Mouse (Mus musculus): ENCODE data around the gene Adamts6. TPM values are rescaled to one million over a fixed set of nuclear protein-coding genes. Genes with fewer than 3 reads are reported as not detected.

Adamts6 gene
- polyA plus RNA-seq, 1 experiment = 2.4 TPM

DNA sequence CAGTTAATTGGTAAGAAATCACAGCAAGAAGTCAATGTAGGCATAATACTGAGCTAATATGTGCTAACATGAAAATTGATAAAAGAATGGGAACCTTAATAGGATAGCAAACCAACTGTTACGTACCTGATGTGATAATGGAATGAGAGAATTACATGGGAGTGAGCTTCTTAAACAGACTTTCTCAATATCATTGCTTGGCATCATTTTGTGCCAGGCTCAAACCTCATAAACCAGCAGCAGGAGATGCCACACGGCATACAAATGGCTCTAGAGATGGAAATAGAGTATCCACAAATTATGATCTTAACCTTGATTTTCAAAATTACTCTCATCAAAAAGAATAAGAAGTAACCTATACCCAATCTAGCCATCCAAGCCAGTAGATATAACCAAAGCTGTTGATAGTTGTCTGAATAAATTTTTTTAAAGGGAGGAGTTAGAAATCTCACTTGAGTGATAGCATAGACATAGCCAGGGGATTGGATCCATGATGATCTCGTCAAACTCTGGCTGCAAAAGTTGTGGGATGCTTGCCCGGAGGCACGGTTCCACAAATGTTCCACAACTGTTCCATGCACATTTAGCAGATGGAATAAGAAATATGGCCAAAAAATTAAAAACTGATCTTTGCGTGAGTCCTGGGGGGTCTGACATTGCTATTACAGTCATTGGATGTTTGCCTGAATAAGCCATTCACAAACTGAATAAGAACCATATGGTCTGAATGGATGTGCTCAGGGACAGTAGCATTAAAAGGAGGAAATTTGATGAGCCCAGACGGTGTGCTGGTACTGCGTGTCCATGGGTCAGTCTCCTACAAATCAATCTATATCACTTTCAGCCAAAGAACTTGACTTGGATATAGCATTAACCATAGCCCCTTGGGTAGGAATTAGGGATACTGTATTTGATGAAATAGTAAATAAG, 106.1 kb downstream of the Adamts6 start:
- WGBS = 93% methylated on average over 8 of the region's 8 CpGs
- 0 out of 2 replicates have a peak, but pooled peaks cover 1% of the 10 kb centered on the region for H3K36me3 ChIP-seq (ENCODE audit: control insufficient read depth, insufficient read depth, low read length)
- no peaks in the 10 kb centered on the region for H3K4me1 ChIP-seq (ENCODE audit: control insufficient read depth, insufficient read depth, insufficient read length)
- H3K27ac ChIP-seq (ENCODE audit: insufficient read depth, low read length) = no peak overlapping the region
- no peak for DNase-seq (ENCODE audit: low read depth in 1 of 2, low spot score in 2 of 2)
- H3K4me3 ChIP-seq (ENCODE audit: extremely low read depth, insufficient read depth, insufficient read length) = no peak overlapping the region
- TF ChIP-seq POLR2A (IDR thresholded peaks at IDR 0.05; ENCODE audit: low read depth, low read length) = no peak
- TF ChIP-seq CTCF (IDR thresholded peaks at IDR 0.05; ENCODE audit: extremely low read depth, insufficient read depth, insufficient read length, insufficient replicate concordance) = no peak
- no peaks in the 10 kb centered on the region for H3K27me3 ChIP-seq (ENCODE audit: control insufficient read depth, insufficient read depth, low read length)

DNA sequence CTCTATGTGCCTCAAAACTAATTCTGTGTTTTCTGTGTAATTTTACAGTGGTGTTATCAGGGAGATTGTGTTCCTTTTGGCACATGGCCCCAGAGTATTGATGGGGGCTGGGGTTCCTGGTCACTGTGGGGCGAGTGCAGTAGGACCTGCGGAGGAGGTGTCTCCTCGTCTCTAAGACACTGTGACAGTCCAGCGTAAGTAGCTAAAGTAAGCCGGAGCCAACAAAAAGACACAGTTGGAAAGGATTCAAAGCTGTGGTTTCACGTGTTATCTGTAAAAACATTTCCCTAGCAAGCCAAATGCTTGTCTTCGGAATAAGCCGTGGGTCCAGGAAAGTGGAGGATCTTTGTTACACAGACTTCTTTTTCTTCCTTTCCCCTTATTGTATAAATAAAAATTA, 110.2 kb downstream of the Adamts6 start:
- DNase-seq (ENCODE audit: low read depth in 1 of 2, low spot score in 2 of 2) = no peak
- 83% methylated on average over 8 of the region's 8 CpGs for WGBS
- no peak overlapping the region for H3K4me3 ChIP-seq (ENCODE audit: extremely low read depth, insufficient read depth, insufficient read length)
- no peaks in the 10 kb centered on the region for H3K27me3 ChIP-seq (ENCODE audit: control insufficient read depth, insufficient read depth, low read length)
- H3K36me3 ChIP-seq (ENCODE audit: control insufficient read depth, insufficient read depth, low read length) = peaks cover 3% of the 10 kb centered on the region; the same call in 1 of the 2 replicates
- TF ChIP-seq POLR2A (IDR thresholded peaks at IDR 0.05; ENCODE audit: low read depth, low read length) (no peak), CTCF (IDR thresholded peaks at IDR 0.05; ENCODE audit: extremely low read depth, insufficient read depth, insufficient read length, insufficient replicate concordance) (no peak)
- H3K4me1 ChIP-seq (ENCODE audit: control insufficient read depth, insufficient read depth, insufficient read length) = no peaks in the 10 kb centered on the region
- no peak overlapping the region for H3K27ac ChIP-seq (ENCODE audit: insufficient read depth, low read length)

DNA sequence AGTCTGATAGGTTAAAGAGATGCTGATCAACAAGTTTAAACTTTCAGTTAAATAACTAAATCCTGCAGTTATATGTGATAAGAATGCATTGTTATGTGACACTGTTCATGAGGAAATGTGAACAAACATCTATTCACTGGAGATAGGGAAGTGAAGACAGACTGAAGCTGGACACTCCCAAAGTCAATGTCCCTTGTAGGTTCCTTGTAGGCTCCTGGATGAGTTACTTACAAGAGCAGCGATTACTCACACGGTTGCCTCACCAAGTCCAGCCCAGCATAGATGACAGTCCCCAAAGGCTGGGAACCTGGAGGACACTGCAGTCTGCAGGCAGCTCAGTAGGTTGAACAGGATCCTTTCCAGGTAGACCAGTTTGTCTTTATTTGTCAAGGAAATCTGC, 145.1 kb downstream of the Adamts6 start:
- WGBS = 93% methylated on average over 2 of the region's 2 CpGs
- H3K4me1 ChIP-seq (ENCODE audit: control insufficient read depth, insufficient read depth, insufficient read length) = no peaks in the 10 kb centered on the region
- DNase-seq (ENCODE audit: low read depth in 1 of 2, low spot score in 2 of 2) = no peak
- H3K27ac ChIP-seq (ENCODE audit: insufficient read depth, low read length) = no peak overlapping the region
- no peaks in the 10 kb centered on the region for H3K36me3 ChIP-seq (ENCODE audit: control insufficient read depth, insufficient read depth, low read length)
- TF ChIP-seq POLR2A (IDR thresholded peaks at IDR 0.05; ENCODE audit: low read depth, low read length) = no peak
- TF ChIP-seq CTCF (IDR thresholded peaks at IDR 0.05; ENCODE audit: extremely low read depth, insufficient read depth, insufficient read length, insufficient replicate concordance) = no peak
- no peaks in the 10 kb centered on the region for H3K27me3 ChIP-seq (ENCODE audit: control insufficient read depth, insufficient read depth, low read length)
- no peak overlapping the region for H3K4me3 ChIP-seq (ENCODE audit: extremely low read depth, insufficient read depth, insufficient read length)

DNA sequence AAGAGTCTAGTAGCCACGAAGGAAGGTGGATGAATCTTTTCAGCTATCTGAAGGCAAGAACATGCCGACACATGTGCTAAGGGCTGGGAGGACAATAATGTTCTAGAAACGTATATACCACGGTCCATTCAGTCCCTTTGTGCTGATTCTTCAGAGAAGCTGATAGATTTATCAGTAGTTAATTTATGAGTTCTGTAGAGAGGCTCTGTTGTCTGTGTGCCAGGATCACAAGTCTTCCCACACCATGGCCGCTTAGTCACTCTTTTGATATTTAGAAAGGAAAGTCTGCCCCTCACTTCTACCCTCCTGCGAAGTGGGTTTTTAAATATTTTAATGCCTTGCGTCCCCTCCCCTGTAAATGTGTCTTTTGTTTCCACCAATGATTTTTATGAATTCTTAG, 154.9 kb downstream of the Adamts6 start:
- TF ChIP-seq POLR2A (IDR thresholded peaks at IDR 0.05; ENCODE audit: low read depth, low read length) (no peak), CTCF (IDR thresholded peaks at IDR 0.05; ENCODE audit: extremely low read depth, insufficient read depth, insufficient read length, insufficient replicate concordance) (no peak)
- Histone ChIP-seq H3K4me3 (ENCODE audit: extremely low read depth, insufficient read depth, insufficient read length) (no peak overlapping the region), H3K27me3 (ENCODE audit: control insufficient read depth, insufficient read depth, low read length) (no peaks in the 10 kb centered on the region), H3K27ac (ENCODE audit: insufficient read depth, low read length) (no peak overlapping the region), H3K36me3 (ENCODE audit: control insufficient read depth, insufficient read depth, low read length) (peaks cover 5% of the 10 kb centered on the region), H3K4me1 (ENCODE audit: control insufficient read depth, insufficient read depth, insufficient read length) (no peaks in the 10 kb centered on the region)
- WGBS = 92% methylated on average over 7 of the region's 7 CpGs
- no peak for DNase-seq (ENCODE audit: low read depth in 1 of 2, low spot score in 2 of 2)

DNA sequence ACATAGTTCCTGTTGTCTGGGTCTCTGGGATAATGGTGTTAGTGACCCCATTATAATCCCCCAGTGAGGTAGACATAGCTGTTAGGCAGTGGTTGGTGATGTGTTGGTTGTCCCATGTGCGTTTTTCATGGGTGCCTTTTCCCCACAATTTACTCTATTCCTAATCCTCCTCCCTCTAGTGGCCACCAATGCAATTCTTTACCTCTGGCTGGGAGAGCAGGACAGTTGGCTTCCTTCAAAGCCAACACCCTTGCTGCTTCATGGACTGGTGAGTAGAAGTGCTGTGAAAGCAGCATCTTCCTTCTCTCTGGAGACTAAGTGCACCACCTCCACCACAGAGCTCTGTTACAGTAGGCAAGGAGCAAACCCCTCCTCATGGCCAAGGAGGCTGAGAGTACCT, 157.8 kb downstream of the Adamts6 start:
- Histone ChIP-seq H3K27ac (ENCODE audit: insufficient read depth, low read length) (no peak overlapping the region), H3K36me3 (ENCODE audit: control insufficient read depth, insufficient read depth, low read length) (peaks cover 5% of the 10 kb centered on the region), H3K4me3 (ENCODE audit: extremely low read depth, insufficient read depth, insufficient read length) (no peak overlapping the region), H3K4me1 (ENCODE audit: control insufficient read depth, insufficient read depth, insufficient read length) (no peaks in the 10 kb centered on the region), H3K27me3 (ENCODE audit: control insufficient read depth, insufficient read depth, low read length) (no peaks in the 10 kb centered on the region)
- WGBS = 75% methylated on average over 1 of the region's 1 CpGs
- TF ChIP-seq POLR2A (IDR thresholded peaks at IDR 0.05; ENCODE audit: low read depth, low read length) (no peak), CTCF (IDR thresholded peaks at IDR 0.05; ENCODE audit: extremely low read depth, insufficient read depth, insufficient read length, insufficient replicate concordance) (no peak)
- no peak for DNase-seq (ENCODE audit: low read depth in 1 of 2, low spot score in 2 of 2)

DNA sequence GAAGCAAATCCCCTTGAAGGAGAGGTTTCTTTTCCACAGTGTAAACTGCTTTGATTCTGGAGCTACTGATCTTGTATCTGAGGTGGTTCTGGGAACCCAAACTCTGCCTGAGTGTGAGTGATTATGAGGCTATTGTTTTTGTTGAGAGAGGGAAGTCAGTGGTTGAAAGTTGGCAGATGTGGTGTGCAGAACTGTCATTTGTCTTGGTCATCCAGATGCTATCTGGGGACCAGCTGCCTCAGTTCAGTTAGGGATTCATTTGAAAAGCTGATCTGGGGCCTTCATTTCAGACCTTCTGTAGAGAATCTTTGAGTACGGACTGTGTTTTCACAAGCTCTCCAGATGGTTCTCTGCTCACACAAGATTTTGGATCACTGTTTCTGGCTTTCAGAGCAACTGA, 159.3 kb downstream of the Adamts6 start:
- TF ChIP-seq CTCF (IDR thresholded peaks at IDR 0.05; ENCODE audit: extremely low read depth, insufficient read depth, insufficient read length, insufficient replicate concordance) (no peak), POLR2A (IDR thresholded peaks at IDR 0.05; ENCODE audit: low read depth, low read length) (no peak)
- H3K27me3 ChIP-seq (ENCODE audit: control insufficient read depth, insufficient read depth, low read length) = no peaks in the 10 kb centered on the region
- no peak for DNase-seq (ENCODE audit: low read depth in 1 of 2, low spot score in 2 of 2)
- no peak overlapping the region for H3K4me3 ChIP-seq (ENCODE audit: extremely low read depth, insufficient read depth, insufficient read length)
- peaks cover 5% of the 10 kb centered on the region for H3K36me3 ChIP-seq (ENCODE audit: control insufficient read depth, insufficient read depth, low read length)
- H3K4me1 ChIP-seq (ENCODE audit: control insufficient read depth, insufficient read depth, insufficient read length) = no peaks in the 10 kb centered on the region
- WGBS = 88% methylated on average over 1 of the region's 1 CpGs
- no peak overlapping the region for H3K27ac ChIP-seq (ENCODE audit: insufficient read depth, low read length)

DNA sequence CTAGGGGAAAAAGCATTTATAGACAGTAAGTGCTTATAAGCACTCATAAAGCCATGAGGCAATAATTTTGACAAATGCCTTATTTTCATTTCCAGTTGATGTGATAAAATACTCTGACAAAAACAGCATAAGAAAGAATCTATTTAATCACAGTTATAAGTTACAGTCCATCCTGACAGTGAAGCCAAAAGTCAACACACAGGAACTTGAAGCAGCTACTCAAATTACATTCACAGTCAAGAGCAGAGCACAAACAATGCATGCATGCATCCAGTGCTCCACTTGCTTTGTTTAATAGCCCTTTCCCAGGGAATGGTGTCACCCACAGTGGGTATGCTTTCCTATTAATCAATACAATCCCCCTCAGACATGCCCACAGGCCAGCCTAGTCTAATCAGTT, 159.8 kb downstream of the Adamts6 start:
- Histone ChIP-seq H3K27ac (ENCODE audit: insufficient read depth, low read length) (no peak overlapping the region), H3K27me3 (ENCODE audit: control insufficient read depth, insufficient read depth, low read length) (no peaks in the 10 kb centered on the region), H3K36me3 (ENCODE audit: control insufficient read depth, insufficient read depth, low read length) (peaks cover 5% of the 10 kb centered on the region), H3K4me1 (ENCODE audit: control insufficient read depth, insufficient read depth, insufficient read length) (no peaks in the 10 kb centered on the region), H3K4me3 (ENCODE audit: extremely low read depth, insufficient read depth, insufficient read length) (no peak overlapping the region)
- DNase-seq (ENCODE audit: low read depth in 1 of 2, low spot score in 2 of 2) = no peak
- TF ChIP-seq CTCF (IDR thresholded peaks at IDR 0.05; ENCODE audit: extremely low read depth, insufficient read depth, insufficient read length, insufficient replicate concordance) (no peak), POLR2A (IDR thresholded peaks at IDR 0.05; ENCODE audit: low read depth, low read length) (no peak)

Data from spleen, adult 2 months (tissue).